Mouse (Mus musculus): ENCODE data around the gene Nmu.

DNA sequence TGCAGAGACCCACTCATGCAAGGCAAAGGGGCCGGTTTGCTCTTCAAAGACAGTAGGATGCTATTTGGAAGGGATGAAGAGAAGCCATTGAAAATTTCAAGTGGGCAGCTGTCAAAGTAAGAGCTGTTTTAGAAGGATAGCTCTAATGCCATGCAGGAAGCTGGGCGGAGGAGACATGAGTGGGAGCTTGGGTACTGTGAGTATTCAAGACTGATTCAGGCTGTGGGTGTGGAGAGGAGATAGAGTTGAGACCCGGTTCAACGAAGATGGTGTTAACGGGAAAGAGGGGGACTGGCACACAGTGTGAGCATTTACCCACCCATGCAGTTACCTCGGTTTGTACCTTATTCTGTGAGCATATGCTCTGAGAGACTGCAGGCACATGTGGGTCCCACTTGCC, 20.1 kb upstream of the Nmu start:
- TF ChIP-seq POLR2A (IDR thresholded peaks at IDR 0.05; ENCODE audit: control insufficient read depth in 1 of 2, insufficient read depth in 1 of 2, low read depth in 1 of 2, low read length in 2 of 2, poor library complexity in 1 of 2) (no peak), EP300 (IDR thresholded peaks at IDR 0.05; ENCODE audit: low read depth in 1 of 2, low read length in 2 of 2) (no peak), ETS1 (IDR thresholded peaks at IDR 0.05; ENCODE audit: low read depth, low read length) (no peak)
